Mouse (Mus musculus): ENCODE measurements around the gene Ltbp3.

GRCm38 (mm10) chr19:5794771-5795576, 54.3 kb downstream of the Ltbp3 start:
- TF ChIP-seq CTCF (IDR thresholded peaks at IDR 0.05; ENCODE audit: low read depth) (no peak), EP300 (optimal IDR thresholded peaks at IDR 0.05) (no peak)
